Mouse (Mus musculus) megakaryocyte, adult 5-6 weeks (primary cell): ENCODE results near the gene Ptgir. TPM values are rescaled to one million over a fixed set of nuclear protein-coding genes. Genes with fewer than 3 reads are reported as not detected.

ENCODE experiments used
- total RNA-seq, 2 experiments: library from RNA; stranded (forward) in 1 of 2; stranded (reverse) in 1 of 2; fragments of 153-499, 151-499 nt in 1 of 2; fragments of 221-1000, 200-1000 nt in 1 of 2; gene quantifications; 2 replicates each; pipeline versions ENCODE4 v1.2.3 to v1.2.4; 2015 to 2017

The Ptgir gene
- total RNA-seq, 2 experiments from 2014 or later = 16.6 to 18.1 TPM

Other genes with a start within 250 kb of the Ptgir start
- gene Ceacam15, start 230.8 kb upstream of the Ptgir start, total RNA-seq (2015) = not detected in 2 replicates
- not detected in 2 replicates for gene Ceacam15, start 230.8 kb upstream of the Ptgir start, total RNA-seq (2017)
- gene Ceacam9, start 184.6 kb upstream of the Ptgir start, total RNA-seq (2015) = not detected in 2 replicates
- gene Ceacam9, start 184.6 kb upstream of the Ptgir start, total RNA-seq (2017) = not detected in 2 replicates
- 205 and 210 TPM in 2 replicates for gene Ap2s1, start 168.1 kb upstream of the Ptgir start, total RNA-seq (2015)
- 81.5 and 95.7 TPM in 2 replicates for gene Ap2s1, start 168.1 kb upstream of the Ptgir start, total RNA-seq (2017)
- gene Slc1a5, start 125.2 kb upstream of the Ptgir start, total RNA-seq (2015) = 48.1 and 55.7 TPM in 2 replicates
- gene Slc1a5, start 125.2 kb upstream of the Ptgir start, total RNA-seq (2017) = 27.8 and 28.4 TPM in 2 replicates
- 25.7 and 27.6 TPM in 2 replicates for gene Strn4, start 90.6 kb upstream of the Ptgir start, total RNA-seq (2015)
- gene Strn4, start 90.6 kb upstream of the Ptgir start, total RNA-seq (2017) = 45.9 and 50.0 TPM in 2 replicates
- gene Fkrp, start 89.8 kb upstream of the Ptgir start, total RNA-seq (2015) = 8.1 and 12.4 TPM in 2 replicates
- 8.1 and 10.6 TPM in 2 replicates for gene Fkrp, start 89.8 kb upstream of the Ptgir start, total RNA-seq (2017)
- 8.8 and 14.0 TPM in 2 replicates for gene Prkd2, start 63.6 kb upstream of the Ptgir start, total RNA-seq (2015)
- 9.4 and 10.1 TPM in 2 replicates for gene Prkd2, start 63.6 kb upstream of the Ptgir start, total RNA-seq (2017)
- gene Dact3, start 31.2 kb upstream of the Ptgir start, total RNA-seq (2015) = 0.09 and 0.23 TPM in 2 replicates
- 0.15 and 0.16 TPM in 2 replicates for gene Dact3, start 31.2 kb upstream of the Ptgir start, total RNA-seq (2017)
- gene Gng8, start 14.7 kb upstream of the Ptgir start, total RNA-seq (2015) = not detected in 2 replicates
- gene Gng8, start 14.7 kb upstream of the Ptgir start, total RNA-seq (2017) = 0.48 TPM in 1 of 2 replicates, not detected in the other
- 113 and 140 TPM in 2 replicates for gene Calm3, start 17.6 kb downstream of the Ptgir start, total RNA-seq (2015)
- gene Calm3, start 17.6 kb downstream of the Ptgir start, total RNA-seq (2017) = 322 and 392 TPM in 2 replicates
- not detected in 2 replicates for gene Pnmal2, start 38.2 kb downstream of the Ptgir start, total RNA-seq (2015)
- gene Pnmal2, start 38.2 kb downstream of the Ptgir start, total RNA-seq (2017) = not detected in 2 replicates
- gene Pnmal1, start 53.2 kb downstream of the Ptgir start, total RNA-seq (2015) = not detected in 2 replicates
- not detected in 2 replicates for gene Pnmal1, start 53.2 kb downstream of the Ptgir start, total RNA-seq (2017)
- 0.18 TPM in 1 of 2 replicates, not detected in the other for gene Gm42372, start 76.6 kb downstream of the Ptgir start, total RNA-seq (2015)
- 0.04 and 0.11 TPM in 2 replicates for gene Gm42372, start 76.6 kb downstream of the Ptgir start, total RNA-seq (2017)
- 0.02 and 0.07 TPM in 2 replicates for gene Ccdc8, start 86.2 kb downstream of the Ptgir start, total RNA-seq (2015)
- gene Ccdc8, start 86.2 kb downstream of the Ptgir start, total RNA-seq (2017) = 0.40 and 0.69 TPM in 2 replicates
- 39.9 and 51.4 TPM in 2 replicates for gene Ppp5c, start 121.4 kb downstream of the Ptgir start, total RNA-seq (2015)
- gene Ppp5c, start 121.4 kb downstream of the Ptgir start, total RNA-seq (2017) = 31.6 and 33.1 TPM in 2 replicates
- 0.11 and 0.25 TPM in 2 replicates for gene Hif3a, start 155.9 kb downstream of the Ptgir start, total RNA-seq (2015)
- gene Hif3a, start 155.9 kb downstream of the Ptgir start, total RNA-seq (2017) = 0.24 TPM in 1 of 2 replicates, not detected in the other
- 0.04 TPM in 1 of 2 replicates, not detected in the other for gene Psg16, start 167.6 kb downstream of the Ptgir start, total RNA-seq (2015)
- gene Psg16, start 167.6 kb downstream of the Ptgir start, total RNA-seq (2017) = 0.28 TPM in 1 of 2 replicates, not detected in the other
- not detected in 2 replicates for gene Ceacam3, start 243.8 kb downstream of the Ptgir start, total RNA-seq (2015)
- gene Ceacam3, start 243.8 kb downstream of the Ptgir start, total RNA-seq (2017) = not detected in 2 replicates